Mouse (Mus musculus) olfactory bulb, adult 2 months (tissue): Measurements from ENCODE around the gene Pin4. TPM values are rescaled to one million over a fixed set of nuclear protein-coding genes. Genes with fewer than 3 reads are reported as not detected.

ENCODE experiments used
- H3K27ac ChIP-seq: fragments of 200-500 bp; 2 replicates; pipeline ENCODE4 v1.5.1; 2012; ENCODE audit warnings: low read depth, low read length; ENCODE audit not compliant: insufficient read depth
- H3K4me1 ChIP-seq: fragments of 200-500 bp; 2 replicates; pipeline ENCODE4 v1.6.1; 2012; ENCODE audit warnings: low read length; ENCODE audit not compliant: control insufficient read depth, insufficient read depth
- H3K4me3 ChIP-seq: fragments of 200-500 bp; 2 replicates; pipeline ENCODE4 v1.5.1; 2012; ENCODE audit warnings: mild to moderate bottlenecking, low read depth, low read length, moderate library complexity; ENCODE audit not compliant: insufficient read depth
- CTCF ChIP-seq: fragments of 200-500 bp; IDR thresholded peaks from 2 replicates; pipeline ENCODE4 v1.5.1; 2012; ENCODE audit warnings: low read depth, mild to moderate bottlenecking, low read length, moderate library complexity; ENCODE audit not compliant: insufficient read depth
- POLR2A ChIP-seq: fragments of 200-500 bp; IDR thresholded peaks from 2 replicates; pipeline ENCODE4 v1.6.1; 2012; ENCODE audit warnings: mild to moderate bottlenecking, low read depth, low read length, moderate library complexity; ENCODE audit not compliant: insufficient read depth
- WGBS: fragments of 180-500 bp; shearing (Covaris S2); methylation state at CpG from one replicate; pipeline ENCODE4 v1.1.7; 2018; 5-methylcytosine and 5-hydroxymethylcytosine counted together
- polyA plus RNA-seq: library from polyadenylated mRNA; stranded (reverse); fragments of >200 nt; gene quantifications from 2 replicates; pipeline ENCODE4 v1.2.4, GENCODE M21; 2012; ENCODE audit warnings: low replicate concordance; ENCODE audit not compliant: missing spikeins, insufficient read depth, insufficient read length

Pin4 gene
- polyA plus RNA-seq, 1 experiment, result not detected

GRCm38 (mm10) chrX:102166986-102167385 is 47.7 kb downstream of the Pin4 start:
- WGBS, result 29% methylated on average over 6 of the region's 6 CpGs
- peaks cover 9% of the 10 kb centered on the region for H3K4me1 ChIP-seq

DNA sequence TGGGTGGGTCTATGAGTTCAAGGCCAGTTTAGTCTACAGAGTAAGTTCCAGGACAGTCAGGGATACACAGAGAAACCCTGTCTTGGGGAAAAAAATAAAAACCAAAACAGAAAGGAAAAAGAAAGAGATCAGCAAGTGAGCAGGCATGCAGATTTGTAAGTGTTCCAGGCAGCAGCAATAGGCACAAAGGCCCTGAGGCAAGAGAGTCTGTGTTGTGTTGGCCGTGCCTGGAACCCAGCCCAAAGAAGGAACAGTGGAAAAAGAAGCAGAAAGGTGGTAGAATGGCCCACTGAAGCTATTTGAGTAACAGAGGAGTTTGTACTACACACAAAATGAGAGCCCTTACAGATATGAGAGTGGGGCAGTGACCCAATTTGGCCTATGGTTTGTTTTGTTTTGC is 50.5 kb downstream of the Pin4 start:
- H3K27ac ChIP-seq, result no peak overlapping the region
- no peak overlapping the region for H3K4me3 ChIP-seq
- H3K4me1 ChIP-seq, result peaks cover 9% of the 10 kb centered on the region
- WGBS, result 55% methylated on average over 1 of the region's 1 CpGs
- TF ChIP-seq POLR2A (no peak), CTCF (no peak)

More at GRCm38 (mm10) chrX:102166986-102167385, 47.7 kb downstream of the Pin4 start:
- TF ChIP-seq CTCF (no peak), POLR2A (no peak)
- H3K4me3 ChIP-seq, result no peak overlapping the region
- H3K27ac ChIP-seq, result peak overlapping the region; percentile 87

DNA sequence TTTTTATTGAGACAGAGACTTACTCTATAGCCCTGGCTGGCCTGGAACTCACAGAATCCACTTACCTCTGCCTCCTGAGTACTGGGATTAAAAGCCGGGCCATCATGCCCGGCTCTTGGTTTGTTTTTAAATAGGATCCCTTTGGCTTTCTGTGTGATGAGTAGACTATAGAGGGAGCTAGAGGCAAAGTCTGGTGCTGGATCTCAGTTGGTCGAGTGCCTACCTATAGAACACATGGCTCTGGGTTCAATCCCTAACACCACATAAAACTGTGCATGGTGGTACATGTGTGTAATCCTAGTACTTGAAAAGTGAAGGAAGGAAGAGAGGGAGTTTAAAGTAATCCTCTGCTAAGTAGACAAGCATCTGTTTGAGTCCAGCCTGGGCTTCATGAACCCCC is 50.9 kb downstream of the Pin4 start:
- peaks cover 9% of the 10 kb centered on the region for H3K4me1 ChIP-seq
- TF ChIP-seq CTCF, result no peak
- TF ChIP-seq POLR2A, result no peak
- WGBS, result 68% methylated on average over 3 of the region's 3 CpGs
- no peak overlapping the region for H3K4me3 ChIP-seq
- no peak overlapping the region for H3K27ac ChIP-seq

DNA sequence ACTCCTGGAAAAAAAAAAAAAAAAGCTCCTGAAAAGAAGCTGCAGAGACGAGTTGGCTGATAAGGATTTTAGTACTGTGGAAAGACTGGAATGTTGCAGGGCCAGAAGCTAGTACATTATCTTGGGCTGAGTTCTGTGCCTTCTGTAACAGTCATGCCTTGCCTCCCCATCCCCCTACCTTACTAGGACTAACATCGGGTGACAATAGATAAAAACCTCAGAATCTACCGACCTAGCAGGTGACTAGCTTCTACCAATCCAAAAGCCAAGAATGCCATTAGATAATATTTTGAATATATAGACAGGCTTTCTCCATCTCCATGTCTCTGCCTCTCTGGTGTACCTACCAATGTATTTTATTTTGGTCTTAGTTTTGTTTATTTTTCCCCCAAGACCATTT is 51.7 kb downstream of the Pin4 start:
- H3K27ac ChIP-seq, result no peak overlapping the region
- WGBS, result 63% methylated on average over 3 of the region's 3 CpGs
- no peak overlapping the region for H3K4me3 ChIP-seq
- H3K4me1 ChIP-seq, result peaks cover 9% of the 10 kb centered on the region
- TF ChIP-seq POLR2A (no peak), CTCF (no peak)

- TF ChIP-seq CTCF, result no peak
- TF ChIP-seq POLR2A, result no peak
- Histone ChIP-seq H3K27ac (no peak overlapping the region), H3K4me1 (no peaks in the 10 kb centered on the region), H3K4me3 (no peak overlapping the region)
- whole genome bisulfite sequencing, result 89% methylated on average over 5 of the region's 5 CpGs
Measured at GRCm38 (mm10) chrX:102175538-102176287, 56.5 kb downstream of the Pin4 start.

Other genes with a start within 250 kb of the Pin4 start
- gene Rtl5, start 48.1 kb upstream of the Pin4 start, polyA plus RNA-seq, result not detected in 2 replicates
- gene Ercc6l, start 37.6 kb downstream of the Pin4 start, polyA plus RNA-seq, result not detected in 2 replicates
- 746 TPM in 1 of 2 replicates, not detected in the other for gene Rps4x, start 69.9 kb downstream of the Pin4 start, polyA plus RNA-seq
- not detected in 2 replicates for gene Cited1, start 132.7 kb downstream of the Pin4 start, polyA plus RNA-seq